Mouse (Mus musculus): ENCODE results near the gene Ugt1a6b.
"Not testable (repeated sequence)": the region's sequence is repeated elsewhere in the genome, so short reads cannot be mapped to it uniquely, and the experiment has no call there.

Ugt1a6b gene

DNA sequence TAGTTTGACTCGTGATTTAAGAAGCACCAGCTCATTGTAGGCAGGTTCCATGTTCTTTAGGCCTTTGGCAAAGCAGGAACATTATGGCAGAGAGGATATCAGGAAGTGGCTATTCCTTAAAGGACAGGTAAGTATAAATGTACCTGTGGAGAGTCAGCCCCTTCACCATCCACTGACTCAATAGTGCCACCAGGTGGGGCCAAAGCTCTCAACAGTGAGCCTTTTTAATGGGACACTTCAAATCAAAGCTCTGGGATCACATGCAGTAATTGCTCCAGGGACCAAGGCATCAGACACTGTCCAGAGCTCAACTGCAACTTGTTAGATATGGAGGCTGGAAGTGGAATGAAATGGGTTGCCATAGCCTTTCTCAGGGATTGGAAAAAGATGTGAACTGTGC is 18.5 kb downstream of the Ugt1a6b start:
- not testable (repeated sequence) for DNase-seq (ENCODE audit: low spot score)

- not testable (repeated sequence) for DNase-seq (ENCODE audit: low spot score)
Observed at GRCm38 (mm10) chr1:88125827-88126360, 22.8 kb downstream of the Ugt1a6b start.

DNA sequence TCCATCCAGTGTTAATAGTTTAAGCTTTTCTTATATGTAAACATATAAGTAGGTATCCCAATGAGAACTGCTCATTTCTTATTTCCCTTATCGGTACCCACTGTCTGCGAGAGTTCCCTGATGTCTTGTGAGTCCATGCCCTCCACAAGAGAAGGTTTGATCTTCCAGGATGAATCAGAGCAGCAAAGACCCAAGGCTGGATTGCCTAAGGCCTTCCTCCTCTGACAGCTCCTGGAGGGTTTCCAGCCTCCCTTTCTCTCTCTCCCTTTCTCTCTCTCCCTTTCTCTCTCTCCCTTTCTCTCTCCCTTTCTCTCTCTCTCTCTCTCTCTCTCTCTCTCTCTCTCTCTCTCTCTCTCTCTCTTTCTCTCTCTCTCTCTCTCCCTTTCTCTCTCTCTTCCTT is 26.0 kb downstream of the Ugt1a6b start:
- DNase-seq (ENCODE audit: low spot score): not testable (repeated sequence)

DNA sequence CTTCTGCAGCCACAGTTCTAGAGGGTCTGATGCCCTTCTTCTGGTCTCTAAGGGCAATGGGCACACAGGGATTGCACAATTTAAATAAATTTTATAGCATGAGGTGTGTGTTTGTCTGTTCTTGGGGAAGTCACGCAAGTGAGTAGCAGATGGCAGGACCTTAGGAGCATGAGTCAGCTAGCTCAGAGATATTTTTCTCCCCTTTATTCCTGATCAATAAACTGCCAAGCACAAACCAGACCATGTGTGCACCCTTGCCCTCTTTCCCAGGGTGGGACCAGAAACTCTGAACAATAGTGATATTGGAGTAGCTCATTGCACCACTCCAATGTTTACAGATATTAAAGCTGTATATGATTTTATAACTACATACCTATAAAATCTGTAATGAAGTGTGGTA is 27.2 kb downstream of the Ugt1a6b start:
- DNase-seq (ENCODE audit: low spot score): not testable (repeated sequence)

GRCm38 (mm10) chr1:88133908-88134456 is 30.9 kb downstream of the Ugt1a6b start:
- DNase-seq (ENCODE audit: low spot score): no peak

DNA sequence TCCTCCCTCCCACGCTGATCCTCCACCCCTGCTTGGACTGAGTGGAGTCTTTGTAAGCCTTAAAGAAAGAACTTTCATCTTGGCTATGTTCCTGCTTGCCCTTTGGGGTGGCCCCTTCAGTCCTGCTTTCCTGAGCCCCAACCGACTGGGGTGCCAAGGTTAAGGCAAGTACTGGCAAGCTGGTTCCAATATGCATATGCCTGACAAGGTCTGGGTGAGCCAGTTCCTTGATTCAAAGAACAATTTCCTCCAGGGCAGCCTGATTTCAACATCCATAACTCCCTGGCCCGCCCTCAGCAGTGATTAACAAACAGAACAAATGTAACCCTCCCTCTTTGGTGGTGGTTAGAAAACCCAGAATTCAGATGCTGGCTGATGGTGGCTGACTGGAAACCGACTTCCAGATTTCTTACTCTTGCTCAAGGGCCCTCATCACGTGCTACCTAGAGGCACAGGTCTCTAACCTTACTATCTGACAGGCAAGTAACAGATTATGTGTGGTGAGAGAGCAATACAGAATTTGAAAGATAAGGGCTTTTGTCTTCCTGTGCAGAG is 31.5 kb downstream of the Ugt1a6b start, which contains the start of gene Ugt1a6a:
Gene Ugt1a6a, plus strand, starts transcription at position 353 of the 555 bp plus-strand sequence.
- DNase-seq (ENCODE audit: low spot score): not testable (repeated sequence)

DNA sequence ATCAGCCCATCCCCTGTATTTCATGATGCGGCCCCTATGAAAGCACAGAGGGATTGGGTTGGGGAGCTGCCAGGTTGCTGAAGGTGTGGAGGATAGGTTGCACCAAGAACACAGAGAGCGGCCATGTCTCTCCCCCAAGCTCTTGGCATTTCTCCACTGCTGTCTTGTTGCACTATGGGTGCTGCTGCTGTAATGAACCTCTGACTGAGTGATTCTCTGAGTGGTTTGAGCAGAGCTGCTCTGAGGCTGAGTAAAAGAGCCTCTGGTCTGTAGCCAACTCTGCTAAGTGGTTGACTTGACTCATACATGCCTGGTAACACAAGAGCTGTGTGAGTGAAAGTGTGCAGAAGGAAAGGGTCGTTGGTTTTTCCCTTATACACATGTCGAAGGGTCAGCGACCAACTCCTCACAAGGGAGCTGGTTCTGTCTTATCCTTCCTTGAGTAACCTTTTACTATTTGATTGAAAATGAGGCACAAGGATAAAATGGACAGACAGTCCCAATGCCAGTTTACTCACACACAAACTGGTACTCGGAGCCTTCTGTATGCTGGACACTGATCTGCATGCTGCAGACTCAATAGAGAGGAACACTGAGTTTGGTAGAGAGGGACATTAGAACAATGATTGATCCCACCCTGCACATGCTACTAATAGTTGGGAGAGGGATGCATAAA is 32.3 kb downstream of the Ugt1a6b start:
- DNase-seq (ENCODE audit: low spot score): not testable (repeated sequence)

GRCm38 (mm10) chr1:88136646-88137045 is 33.6 kb downstream of the Ugt1a6b start:
- no peak for DNase-seq (ENCODE audit: low spot score)

- DNase-seq (ENCODE audit: low spot score): peak; percentile 56
Observed at GRCm38 (mm10) chr1:88137264-88137663, 34.2 kb downstream of the Ugt1a6b start.

DNA sequence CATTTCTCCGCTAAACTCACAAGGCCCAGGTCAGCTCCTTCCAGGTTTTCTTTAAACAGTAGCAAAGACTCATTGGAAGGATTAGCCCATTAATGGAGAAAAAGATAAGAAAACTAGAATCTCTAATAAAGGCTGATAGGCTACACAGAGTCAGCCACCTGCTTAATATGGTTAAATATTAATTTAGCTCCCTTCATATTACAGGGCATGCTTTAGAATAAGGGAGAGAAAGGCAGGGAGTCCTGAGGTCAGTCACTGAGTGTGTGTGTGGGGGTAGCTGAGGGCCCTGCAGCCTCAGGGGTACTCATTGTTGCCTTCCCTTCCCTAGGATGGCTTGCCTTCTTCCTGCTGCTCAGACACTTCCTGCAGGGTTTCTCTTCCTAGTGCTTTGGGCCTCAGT is 35.1 kb downstream of the Ugt1a6b start:
- DNase-seq (ENCODE audit: low spot score): no peak

DNA sequence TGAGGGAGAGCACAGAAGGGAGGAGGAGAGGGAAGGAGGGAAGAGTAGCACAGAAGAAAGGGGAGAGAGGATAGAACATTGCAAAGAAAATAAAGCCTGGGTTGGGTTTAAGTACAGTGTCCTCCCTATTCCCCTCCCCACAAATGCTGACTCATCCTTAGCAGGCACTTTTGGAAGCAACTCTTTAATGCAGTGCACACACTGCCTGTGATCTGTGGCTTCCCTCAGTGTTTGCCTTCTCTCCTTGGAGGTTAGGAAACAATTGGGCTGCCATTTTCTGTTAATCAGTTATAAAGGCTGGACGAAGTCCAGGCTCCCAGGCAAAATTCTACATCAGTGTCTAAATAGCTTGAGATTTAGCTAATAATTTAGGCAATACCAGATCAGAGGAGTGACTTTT is 37.4 kb downstream of the Ugt1a6b start:
- peak; percentile 47 for DNase-seq (ENCODE audit: low spot score)

DNA sequence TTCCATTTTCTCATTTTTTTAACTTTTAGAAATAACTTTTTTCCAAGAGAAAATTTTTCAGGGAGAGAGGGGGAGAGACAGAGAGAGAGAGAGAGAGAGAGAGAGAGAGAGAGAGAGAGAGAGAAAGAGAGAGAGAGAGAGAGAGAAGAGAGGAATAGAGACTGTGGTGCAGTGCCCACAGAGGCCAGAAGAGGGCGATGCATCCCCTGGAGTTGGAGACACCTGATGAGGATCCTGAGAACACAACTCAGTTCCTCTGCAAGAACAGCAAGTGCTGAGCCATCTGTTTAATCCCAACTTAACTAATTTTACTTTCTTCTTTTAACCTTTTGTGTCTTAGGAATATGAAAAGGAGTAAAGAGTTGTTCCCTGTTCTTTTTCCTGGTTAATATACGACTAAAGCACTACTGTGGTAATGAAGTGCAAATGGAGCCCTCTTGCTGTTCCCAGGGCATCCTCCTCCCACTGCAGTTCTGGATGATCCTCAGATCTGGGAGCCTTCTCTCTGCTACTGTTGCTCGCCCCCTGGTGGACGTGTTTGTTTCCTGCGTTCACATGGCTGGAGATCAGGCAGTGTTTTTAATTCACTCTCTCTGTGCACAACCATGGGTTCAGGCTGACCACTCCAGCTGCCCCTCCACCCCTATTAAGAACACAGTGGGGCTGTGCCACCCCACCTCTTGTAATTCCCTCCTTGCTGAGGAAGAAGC is 41.1 kb downstream of the Ugt1a6b start:
- DNase-seq (ENCODE audit: low spot score): not testable (repeated sequence)

GRCm38 (mm10) chr1:88145278-88145677 is 42.2 kb downstream of the Ugt1a6b start:
- not testable (repeated sequence) for DNase-seq (ENCODE audit: low spot score)

DNA sequence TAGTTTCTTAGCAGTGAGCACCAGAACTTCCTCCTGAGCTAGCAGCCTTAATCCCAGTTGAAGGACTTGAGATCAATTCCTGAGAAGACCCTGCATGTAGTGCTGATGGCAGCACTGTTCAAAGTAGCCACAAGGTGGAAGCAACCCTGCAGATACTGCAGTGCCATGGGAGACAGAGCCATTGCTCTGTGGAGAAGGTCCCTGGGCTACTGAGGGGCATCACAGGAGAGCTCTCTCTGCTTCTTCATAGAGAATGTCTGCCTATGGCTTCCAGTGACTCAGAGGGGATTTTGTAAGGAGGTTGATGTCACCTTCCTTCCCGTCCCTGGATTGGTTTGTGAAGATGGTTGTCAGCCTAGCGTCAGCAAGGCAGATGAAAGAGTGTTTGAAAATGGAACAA is 47.1 kb downstream of the Ugt1a6b start:
- not testable (repeated sequence) for DNase-seq (ENCODE audit: low spot score)

DNA sequence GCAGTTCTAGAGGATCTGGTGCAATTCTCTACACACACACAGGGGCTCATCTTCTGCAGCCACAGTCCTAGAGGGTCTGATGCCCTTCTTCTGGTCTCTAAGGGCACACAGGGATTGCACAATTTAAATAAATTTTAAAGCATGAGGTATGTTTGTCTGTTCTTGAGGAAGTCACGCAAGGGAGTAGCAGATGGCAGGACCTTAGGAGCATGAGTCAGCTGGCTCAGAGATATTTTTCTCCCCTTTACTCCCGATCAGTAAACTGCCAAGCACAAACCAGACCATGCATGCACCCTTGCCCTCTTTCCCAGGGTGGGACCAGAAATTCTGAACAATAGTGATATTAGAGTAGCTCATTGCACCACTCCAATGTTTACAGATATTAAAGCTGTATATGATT is 55.4 kb downstream of the Ugt1a6b start:
- no peak for DNase-seq (ENCODE audit: low spot score)

- no peak for DNase-seq (ENCODE audit: low spot score)
Observed at GRCm38 (mm10) chr1:88165711-88166110, 62.7 kb downstream of the Ugt1a6b start, which contains the start of gene Ugt1a5. Ugt1a5 (plus strand) TSS chr1:88166012.

DNA sequence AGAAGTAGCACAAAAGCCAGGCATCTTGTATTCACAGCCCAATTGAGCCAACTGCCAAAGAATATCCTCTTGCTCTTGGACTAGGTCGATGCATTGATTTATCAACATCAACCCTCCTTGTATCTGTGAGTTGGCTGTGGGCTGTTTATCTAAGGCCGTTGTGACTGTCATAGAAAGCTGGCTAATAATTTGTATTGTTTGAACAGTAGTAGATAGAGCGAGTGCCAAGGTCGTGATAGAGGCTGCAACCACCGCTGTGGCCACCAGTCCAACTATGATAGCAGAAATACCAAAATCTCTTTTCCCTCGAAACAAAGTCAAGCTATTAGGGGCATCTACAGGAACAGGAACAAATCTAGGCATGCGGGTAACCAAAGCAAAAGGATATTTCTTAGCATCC is 69.1 kb downstream of the Ugt1a6b start:
- not testable (repeated sequence) for DNase-seq (ENCODE audit: low spot score)

GRCm38 (mm10) chr1:88179657-88180056 is 76.6 kb downstream of the Ugt1a6b start:
- DNase-seq (ENCODE audit: low spot score): no peak

- DNase-seq (ENCODE audit: low spot score): no peak
Observed at GRCm38 (mm10) chr1:88186325-88186935, 83.4 kb downstream of the Ugt1a6b start.

DNA sequence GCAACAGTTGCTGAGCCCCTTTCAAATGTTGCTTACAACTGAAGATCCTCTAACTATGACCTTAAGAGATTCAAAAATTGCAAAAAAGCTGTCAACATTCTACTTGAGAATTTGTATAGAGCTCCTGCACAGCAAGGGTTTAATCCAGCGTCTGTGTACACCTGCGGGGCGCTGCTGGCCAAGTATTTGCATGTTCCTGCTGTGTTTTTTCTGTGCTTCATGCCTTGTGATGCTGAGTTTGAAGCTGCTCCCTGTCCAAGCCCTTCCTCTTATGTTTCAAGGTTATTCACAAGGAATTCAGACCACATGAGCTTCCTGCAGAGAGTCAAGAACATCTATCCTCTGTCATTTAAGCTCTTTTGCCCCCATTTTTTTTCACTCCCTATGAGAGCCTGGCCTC is 89.1 kb downstream of the Ugt1a6b start:
- no peak for DNase-seq (ENCODE audit: low spot score)

GRCm38 (mm10) chr1:88195687-88196086 is 92.6 kb downstream of the Ugt1a6b start:
- DNase-seq (ENCODE audit: low spot score): no peak

DNA sequence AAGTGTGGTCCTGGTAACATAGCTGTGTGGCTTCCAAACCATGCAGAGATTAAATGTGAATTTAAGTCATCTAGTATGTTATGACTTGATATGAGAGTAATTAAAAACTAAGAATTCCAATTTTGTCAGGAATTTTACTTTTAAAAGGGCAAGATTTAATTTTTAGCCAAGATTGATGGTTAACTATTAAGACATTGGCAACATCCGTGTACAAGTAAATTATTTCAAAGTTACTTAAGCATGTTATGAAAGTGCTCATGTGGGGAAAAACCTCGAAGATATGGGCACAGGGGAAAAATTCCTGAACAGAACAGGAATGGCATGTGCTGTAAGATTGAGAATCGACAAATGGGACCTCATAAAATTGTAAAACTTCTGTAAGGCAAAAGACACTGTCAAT is 94.4 kb downstream of the Ugt1a6b start:
- DNase-seq (ENCODE audit: low spot score): no peak
